Mouse (Mus musculus): ENCODE measurements around the gene Atp2b1.

DNA sequence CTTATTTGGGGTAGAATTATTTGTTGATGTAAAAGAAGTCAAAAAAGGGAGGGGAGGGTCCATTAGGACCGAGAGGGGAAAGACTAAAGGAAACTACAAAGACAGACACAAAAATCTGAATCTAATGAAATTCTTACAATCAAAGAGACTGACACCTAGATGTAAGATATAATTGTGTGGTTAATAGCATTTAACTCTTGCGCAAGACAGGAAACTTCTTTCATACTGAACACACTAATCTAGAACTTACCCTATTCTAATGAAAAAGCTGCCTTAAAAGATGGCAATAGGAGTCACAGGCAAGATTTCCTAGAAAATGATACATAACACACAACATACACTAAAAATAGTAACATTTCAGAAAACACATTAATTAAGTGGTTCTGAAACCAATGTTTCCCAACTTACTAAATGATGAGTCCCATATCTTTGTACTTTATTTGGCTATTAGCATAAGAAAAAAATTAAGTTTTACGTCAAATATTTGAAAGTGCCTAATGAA lies 27.4 kb upstream of the Atp2b1 start:
- TF ChIP-seq MAFK (IDR thresholded peaks at IDR 0.05; ENCODE audit: insufficient read depth, low read depth, low read length) (no peak), CHD2 (IDR thresholded peaks at IDR 0.05; ENCODE audit: low read depth, low read length) (no peak), ZC3H11A (IDR thresholded peaks at IDR 0.05; ENCODE audit: borderline replicate concordance, low read depth, low read length) (no peak), HCFC1 (IDR thresholded peaks at IDR 0.05; ENCODE audit: borderline replicate concordance, insufficient read depth, low read length) (no peak)

Measured in ES-E14 (cell line).